Mouse (Mus musculus): ENCODE data around the gene Pip4k2a.

- TF ChIP-seq CTCF (IDR thresholded peaks at IDR 0.05; ENCODE audit: insufficient read depth, low read length) (no peak), POLR2A (IDR thresholded peaks at IDR 0.05; ENCODE audit: borderline replicate concordance, extremely low read depth, low read depth, low read length) (no peak)
These were observed 133.2 kb downstream of the Pip4k2a start for GRCm38 (mm10) chr2:18864719-18865118.

Measured in lung, adult 2 months (tissue).